Mouse (Mus musculus): ENCODE data around the gene Ppp1r12a. TPM values are rescaled to one million over a fixed set of nuclear protein-coding genes. Genes with fewer than 3 reads are reported as not detected.

Gene Ppp1r12a
- polyA plus RNA-seq, 1 experiment, result 17.5 TPM

GRCm38 (mm10) chr10:108298261-108298660, 136.3 kb downstream of the Ppp1r12a start:
- no peaks in the 10 kb centered on the region for H3K27me3 ChIP-seq (ENCODE audit: control insufficient read depth, insufficient read depth, insufficient read length)
- H3ac ChIP-seq (ENCODE audit: control insufficient read depth, insufficient read length, low read depth), result no peak overlapping the region
- H3K36me3 ChIP-seq (ENCODE audit: control insufficient read depth, insufficient read depth), result no peaks in the 10 kb centered on the region
- TF ChIP-seq MAX (IDR thresholded peaks at IDR 0.05) (no peak), CEBPB (IDR thresholded peaks at IDR 0.05; ENCODE audit: low read depth) (no peak), MYOG (IDR thresholded peaks at IDR 0.05; ENCODE audit: control insufficient read depth, extremely low read depth, insufficient read length) (no peak), USF1 (IDR thresholded peaks at IDR 0.05; ENCODE audit: low read depth) (no peak), CTCF (IDR thresholded peaks at IDR 0.05; ENCODE audit: control insufficient read depth, insufficient read depth, insufficient read length) (no peak)
- no peaks in the 10 kb centered on the region for H3K79me3 ChIP-seq (ENCODE audit: low read depth)
- no peaks in the 10 kb centered on the region for H3K79me2 ChIP-seq (ENCODE audit: control insufficient read depth, insufficient read depth)
- H3K4me3 ChIP-seq (ENCODE audit: insufficient read depth, poor library complexity, severe bottlenecking), result no peak overlapping the region

- no peak overlapping the region for H3ac ChIP-seq (ENCODE audit: control insufficient read depth, insufficient read length, low read depth)
- no peaks in the 10 kb centered on the region for H3K36me3 ChIP-seq (ENCODE audit: control insufficient read depth, insufficient read depth)
- no peak for TF ChIP-seq MAX (IDR thresholded peaks at IDR 0.05)
- no peak for TF ChIP-seq MYOG (IDR thresholded peaks at IDR 0.05; ENCODE audit: control insufficient read depth, extremely low read depth, insufficient read length)
- TF ChIP-seq USF1 (IDR thresholded peaks at IDR 0.05; ENCODE audit: low read depth), result no peak
- TF ChIP-seq CTCF (IDR thresholded peaks at IDR 0.05; ENCODE audit: control insufficient read depth, insufficient read depth, insufficient read length), result no peak
- TF ChIP-seq FOSL1 (IDR thresholded peaks at IDR 0.05; ENCODE audit: insufficient read depth, low read length, poor library complexity, severe bottlenecking), result no peak
- TF ChIP-seq CEBPB (IDR thresholded peaks at IDR 0.05; ENCODE audit: low read depth), result no peak
- TF ChIP-seq MYOD1 (IDR thresholded peaks at IDR 0.05; ENCODE audit: control insufficient read depth, insufficient read length, low read depth), result no peak
- H3K27me3 ChIP-seq (ENCODE audit: control insufficient read depth, insufficient read depth, insufficient read length), result no peaks in the 10 kb centered on the region
- H3K79me2 ChIP-seq (ENCODE audit: control insufficient read depth, insufficient read depth), result no peaks in the 10 kb centered on the region
- H3K79me3 ChIP-seq (ENCODE audit: low read depth), result no peaks in the 10 kb centered on the region
- no peak overlapping the region for H3K4me3 ChIP-seq (ENCODE audit: insufficient read depth, poor library complexity, severe bottlenecking)
Measured at GRCm38 (mm10) chr10:108298841-108299545, 137.0 kb downstream of the Ppp1r12a start.

- Histone ChIP-seq H3ac (ENCODE audit: control insufficient read depth, insufficient read length, low read depth) (no peak overlapping the region), H3K79me2 (ENCODE audit: control insufficient read depth, insufficient read depth) (no peaks in the 10 kb centered on the region), H3K4me3 (ENCODE audit: insufficient read depth, poor library complexity, severe bottlenecking) (no peak overlapping the region), H3K36me3 (ENCODE audit: control insufficient read depth, insufficient read depth) (no peaks in the 10 kb centered on the region), H3K79me3 (ENCODE audit: low read depth) (no peaks in the 10 kb centered on the region), H3K27me3 (ENCODE audit: control insufficient read depth, insufficient read depth, insufficient read length) (no peaks in the 10 kb centered on the region)
- TF ChIP-seq USF1 (IDR thresholded peaks at IDR 0.05; ENCODE audit: low read depth) (no peak), CTCF (IDR thresholded peaks at IDR 0.05; ENCODE audit: control insufficient read depth, insufficient read depth, insufficient read length) (no peak), MAX (IDR thresholded peaks at IDR 0.05) (no peak), MYOG (IDR thresholded peaks at IDR 0.05; ENCODE audit: control insufficient read depth, extremely low read depth, insufficient read length) (no peak), MYOD1 (IDR thresholded peaks at IDR 0.05; ENCODE audit: control insufficient read depth, insufficient read length, low read depth) (no peak), FOSL1 (IDR thresholded peaks at IDR 0.05; ENCODE audit: insufficient read depth, low read length, poor library complexity, severe bottlenecking) (no peak), CEBPB (IDR thresholded peaks at IDR 0.05; ENCODE audit: low read depth) (no peak)
Measured at GRCm38 (mm10) chr10:108299828-108300227, 137.8 kb downstream of the Ppp1r12a start.

- Histone ChIP-seq H3K27me3 (ENCODE audit: control insufficient read depth, insufficient read depth, insufficient read length) (no peaks in the 10 kb centered on the region), H3K79me2 (ENCODE audit: control insufficient read depth, insufficient read depth) (no peaks in the 10 kb centered on the region)
Measured at GRCm38 (mm10) chr10:108300843-108301242, 138.8 kb downstream of the Ppp1r12a start.

GRCm38 (mm10) chr10:108307772-108308171, 145.8 kb downstream of the Ppp1r12a start:
- H3K27me3 ChIP-seq (ENCODE audit: control insufficient read depth, insufficient read depth, insufficient read length), result no peaks in the 10 kb centered on the region
- TF ChIP-seq MAX (IDR thresholded peaks at IDR 0.05) (no peak), USF1 (IDR thresholded peaks at IDR 0.05; ENCODE audit: low read depth) (no peak), MYOD1 (IDR thresholded peaks at IDR 0.05; ENCODE audit: control insufficient read depth, insufficient read length, low read depth) (no peak), FOSL1 (IDR thresholded peaks at IDR 0.05; ENCODE audit: insufficient read depth, low read length, poor library complexity, severe bottlenecking) (no peak), CTCF (IDR thresholded peaks at IDR 0.05; ENCODE audit: control insufficient read depth, insufficient read depth, insufficient read length) (no peak), MYOG (IDR thresholded peaks at IDR 0.05; ENCODE audit: control insufficient read depth, extremely low read depth, insufficient read length) (no peak), CEBPB (IDR thresholded peaks at IDR 0.05; ENCODE audit: low read depth) (no peak)
- no peak overlapping the region for H3ac ChIP-seq (ENCODE audit: control insufficient read depth, insufficient read length, low read depth)
- H3K79me3 ChIP-seq (ENCODE audit: low read depth), result no peaks in the 10 kb centered on the region
- no peak overlapping the region for H3K4me3 ChIP-seq (ENCODE audit: insufficient read depth, poor library complexity, severe bottlenecking)
- no peaks in the 10 kb centered on the region for H3K36me3 ChIP-seq (ENCODE audit: control insufficient read depth, insufficient read depth)
- H3K79me2 ChIP-seq (ENCODE audit: control insufficient read depth, insufficient read depth), result no peaks in the 10 kb centered on the region

More at GRCm38 (mm10) chr10:108300843-108301242, 138.8 kb downstream of the Ppp1r12a start:
- H3ac ChIP-seq (ENCODE audit: control insufficient read depth, insufficient read length, low read depth), result no peak overlapping the region
- TF ChIP-seq USF1 (IDR thresholded peaks at IDR 0.05; ENCODE audit: low read depth), result no peak
- no peak for TF ChIP-seq MYOG (IDR thresholded peaks at IDR 0.05; ENCODE audit: control insufficient read depth, extremely low read depth, insufficient read length)
- TF ChIP-seq CEBPB (IDR thresholded peaks at IDR 0.05; ENCODE audit: low read depth), result no peak
- TF ChIP-seq CTCF (IDR thresholded peaks at IDR 0.05; ENCODE audit: control insufficient read depth, insufficient read depth, insufficient read length), result peak; percentile 39
- no peak for TF ChIP-seq FOSL1 (IDR thresholded peaks at IDR 0.05; ENCODE audit: insufficient read depth, low read length, poor library complexity, severe bottlenecking)
- no peaks in the 10 kb centered on the region for H3K79me3 ChIP-seq (ENCODE audit: low read depth)
- no peak overlapping the region for H3K4me3 ChIP-seq (ENCODE audit: insufficient read depth, poor library complexity, severe bottlenecking)
- H3K36me3 ChIP-seq (ENCODE audit: control insufficient read depth, insufficient read depth), result no peaks in the 10 kb centered on the region
